Mouse (Mus musculus): Measurements from ENCODE around the gene Dyrk2. TPM values are rescaled to one million over a fixed set of nuclear protein-coding genes. Genes with fewer than 3 reads are reported as not detected.

The Dyrk2 gene
- polyA plus RNA-seq, 1 experiment from 2014 or later: 13.0 TPM

GRCm38 (mm10) chr10:118880776-118881175 is 10.8 kb upstream of the Dyrk2 start:
- Histone ChIP-seq H3K9ac (ENCODE audit: low read depth, low read length) (no peak overlapping the region), H3K36me3 (ENCODE audit: control insufficient read depth, insufficient read depth) (no peaks in the 10 kb centered on the region), H3K4me2 (replicated peaks; ENCODE audit: low read depth) (no peak overlapping the region), H3K4me3 (ENCODE audit: low read depth, low read length) (no peak overlapping the region), H3K9me3 (ENCODE audit: control insufficient read depth) (no peaks in the 10 kb centered on the region), H3K4me1 (replicated peaks; ENCODE audit: control insufficient read depth, insufficient read depth, low read length) (no peaks in the 10 kb centered on the region), H3K27me3 (replicated peaks; ENCODE audit: control insufficient read depth, insufficient read depth, low read length) (no peaks in the 10 kb centered on the region), H3K27ac (ENCODE audit: low read depth, low read length) (no peak overlapping the region)
- 79% methylated on average over 2 of the region's 2 CpGs for WGBS
- no peak for TF ChIP-seq CTCF (IDR thresholded peaks at IDR 0.05; ENCODE audit: low read depth)
- no peak for ATAC-seq

GRCm38 (mm10) chr10:118872196-118872595 is 2.2 kb upstream of the Dyrk2 start:
- Histone ChIP-seq H3K4me3 (ENCODE audit: low read depth, low read length) (no peak overlapping the region), H3K9ac (ENCODE audit: low read depth, low read length) (no peak overlapping the region), H3K27ac (ENCODE audit: low read depth, low read length) (no peak overlapping the region), H3K4me2 (replicated peaks; ENCODE audit: low read depth) (no peak overlapping the region), H3K4me1 (replicated peaks; ENCODE audit: control insufficient read depth, insufficient read depth, low read length) (peaks cover 4% of the 10 kb centered on the region), H3K36me3 (ENCODE audit: control insufficient read depth, insufficient read depth) (no peaks in the 10 kb centered on the region), H3K27me3 (replicated peaks; ENCODE audit: control insufficient read depth, insufficient read depth, low read length) (no peaks in the 10 kb centered on the region), H3K9me3 (ENCODE audit: control insufficient read depth) (no peaks in the 10 kb centered on the region)
- WGBS: 52% methylated on average over 2 of the region's 2 CpGs
- ATAC-seq: no peak
- no peak for TF ChIP-seq CTCF (IDR thresholded peaks at IDR 0.05; ENCODE audit: low read depth)

- Histone ChIP-seq H3K9me3 (ENCODE audit: control insufficient read depth) (no peaks in the 10 kb centered on the region), H3K9ac (ENCODE audit: low read depth, low read length) (peak overlapping the region; percentile 99), H3K27ac (ENCODE audit: low read depth, low read length) (peak overlapping the region; percentile 99), H3K4me1 (replicated peaks; ENCODE audit: control insufficient read depth, insufficient read depth, low read length) (peaks cover 4% of the 10 kb centered on the region), H3K27me3 (replicated peaks; ENCODE audit: control insufficient read depth, insufficient read depth, low read length) (no peaks in the 10 kb centered on the region), H3K36me3 (ENCODE audit: control insufficient read depth, insufficient read depth) (0 out of 2 replicates have a peak, but pooled peaks cover 4% of the 10 kb centered on the region), H3K4me2 (replicated peaks; ENCODE audit: low read depth) (peak overlapping the region; percentile 99), H3K4me3 (ENCODE audit: low read depth, low read length) (peak overlapping the region; percentile 94)
- TF ChIP-seq CTCF (IDR thresholded peaks at IDR 0.05; ENCODE audit: low read depth): no peak; the same call in 1 of the 2 replicates
- 0% methylated on average over 16 of the region's 16 CpGs for WGBS
- ATAC-seq: peak; percentile 80
Measured at GRCm38 (mm10) chr10:118869591-118870001, 413 bp downstream of the Dyrk2 start.

- Histone ChIP-seq H3K4me3 (ENCODE audit: low read depth, low read length) (peak overlapping the region; percentile 94), H3K4me1 (replicated peaks; ENCODE audit: control insufficient read depth, insufficient read depth, low read length) (peaks cover 7% of the 10 kb centered on the region), H3K4me2 (replicated peaks; ENCODE audit: low read depth) (peak overlapping the region; percentile 99), H3K27me3 (replicated peaks; ENCODE audit: control insufficient read depth, insufficient read depth, low read length) (no peaks in the 10 kb centered on the region), H3K9me3 (ENCODE audit: control insufficient read depth) (no peaks in the 10 kb centered on the region), H3K9ac (ENCODE audit: low read depth, low read length) (peak overlapping the region; percentile 99), H3K27ac (ENCODE audit: low read depth, low read length) (peak overlapping the region; percentile 99), H3K36me3 (ENCODE audit: control insufficient read depth, insufficient read depth) (0 out of 2 replicates have a peak, but pooled peaks cover 4% of the 10 kb centered on the region)
- peak; percentile 19; the same call in 1 of the 2 replicates for TF ChIP-seq CTCF (IDR thresholded peaks at IDR 0.05; ENCODE audit: low read depth)
- WGBS: under 1% methylated on average over 77 of the region's 130 CpGs
- ATAC-seq: peak; percentile 71
Measured at GRCm38 (mm10) chr10:118868601-118869590, 1.1 kb downstream of the Dyrk2 start.

GRCm38 (mm10) chr10:118867896-118868600 is 2.0 kb downstream of the Dyrk2 start:
- Histone ChIP-seq H3K27me3 (replicated peaks; ENCODE audit: control insufficient read depth, insufficient read depth, low read length) (no peaks in the 10 kb centered on the region), H3K27ac (ENCODE audit: low read depth, low read length) (peak overlapping the region; percentile 99), H3K36me3 (ENCODE audit: control insufficient read depth, insufficient read depth) (peaks cover 9% of the 10 kb centered on the region; the same call in 1 of the 2 replicates), H3K9me3 (ENCODE audit: control insufficient read depth) (no peaks in the 10 kb centered on the region), H3K9ac (ENCODE audit: low read depth, low read length) (peak overlapping the region; percentile 99), H3K4me3 (ENCODE audit: low read depth, low read length) (peak overlapping the region; percentile 94), H3K4me2 (replicated peaks; ENCODE audit: low read depth) (peak overlapping the region; percentile 99), H3K4me1 (replicated peaks; ENCODE audit: control insufficient read depth, insufficient read depth, low read length) (peaks cover 7% of the 10 kb centered on the region)
- no peak; the same call in 1 of the 2 replicates for TF ChIP-seq CTCF (IDR thresholded peaks at IDR 0.05; ENCODE audit: low read depth)
- 0 out of 2 replicates have a peak, but pooled peaks have one; percentile 1 for ATAC-seq
- WGBS: under 1% methylated on average over 51 of the region's 62 CpGs
